Mouse (Mus musculus): ENCODE results near the gene Mpdu1. TPM values are rescaled to one million over a fixed set of nuclear protein-coding genes. Genes with fewer than 3 reads are reported as not detected.

Mpdu1 gene
- total and polyA plus RNA-seq, 3 experiments, result 60.9 to 259 (median 101) TPM

DNA sequence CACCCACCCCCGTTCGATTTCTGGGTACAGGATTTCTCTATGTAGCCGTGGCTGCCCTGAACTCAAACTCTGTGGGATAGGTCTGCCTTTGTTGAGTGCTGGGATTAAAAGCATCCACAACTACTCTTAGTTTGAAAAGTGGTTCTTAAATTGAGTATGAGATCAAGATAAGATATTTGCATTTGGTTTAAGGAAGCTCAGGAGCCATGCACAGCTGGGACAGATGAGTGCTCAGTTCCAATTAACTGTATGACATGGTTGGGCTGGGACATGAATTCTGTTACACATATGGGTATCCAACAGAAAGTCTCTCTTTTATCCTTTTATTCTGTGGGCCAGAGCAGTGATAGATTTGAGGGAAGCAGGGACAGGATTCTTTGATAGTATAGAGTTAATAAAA lies 27.0 kb downstream of the Mpdu1 start:
- no peaks in the 10 kb centered on the region for H3K27me3 ChIP-seq (ENCODE audit: control insufficient read depth in 1 of 2, insufficient read depth in 2 of 2, low read length in 2 of 2)
- no peaks in the 10 kb centered on the region for H3K9me3 ChIP-seq (replicated peaks; ENCODE audit: insufficient read depth, low read length)
- no peak overlapping the region for H3K27ac ChIP-seq (ENCODE audit: control insufficient read depth, low read depth, low read length)
- peak; percentile 53 for DNase-seq (ENCODE audit: low read depth, low spot score)
- H3K36me3 ChIP-seq (ENCODE audit: control insufficient read depth in 1 of 2, insufficient read depth in 2 of 2, low read length in 2 of 2), result peaks cover 28 to 39% of the 10 kb centered on the region in 2 experiments
- H3K79me2 ChIP-seq (ENCODE audit: control insufficient read depth, insufficient read depth, low read length, poor library complexity), result peaks cover 44% of the 10 kb centered on the region
- H3K9ac ChIP-seq (ENCODE audit: control insufficient read depth, low read depth, low read length, poor library complexity, severe bottlenecking), result peak overlapping the region; percentile 37
- TF ChIP-seq MXI1 (IDR thresholded peaks at IDR 0.05; ENCODE audit: low read depth, low read length) (peak; percentile 36; the same call in 1 of the 2 replicates), TAL1 (IDR thresholded peaks at IDR 0.05; ENCODE audit: low read length) (no peak), POLR2AphosphoS2 (IDR thresholded peaks at IDR 0.05; ENCODE audit: low read length) (no peak), CHD2 (IDR thresholded peaks at IDR 0.05; ENCODE audit: low read length) (no peak), GATA1 (IDR thresholded peaks at IDR 0.05; ENCODE audit: low read depth, low read length) (peak; percentile 68), UBTF (IDR thresholded peaks at IDR 0.05; ENCODE audit: borderline replicate concordance, insufficient read depth, low read depth, low read length) (no peak), MAZ (IDR thresholded peaks at IDR 0.05; ENCODE audit: low read depth, low read length) (no peak), MEF2A (IDR thresholded peaks at IDR 0.05; ENCODE audit: extremely low read depth, insufficient replicate concordance, low read depth, low read length, poor library complexity, severe bottlenecking) (no peak), ZKSCAN1 (IDR thresholded peaks at IDR 0.05; ENCODE audit: low read depth, low read length) (no peak), ZMIZ1 (IDR thresholded peaks at IDR 0.05; ENCODE audit: low read depth, low read length) (no peak), POLR2AphosphoS5 (IDR thresholded peaks at IDR 0.05; ENCODE audit: borderline replicate concordance, low read depth, low read length) (no peak), ETS1 (IDR thresholded peaks at IDR 0.05; ENCODE audit: low read depth, low read length) (0 out of 2 replicates have a peak, but pooled peaks have one; percentile 47), SMC3 (IDR thresholded peaks at IDR 0.05; ENCODE audit: low read depth, low read length) (no peak), ZNF384 (IDR thresholded peaks at IDR 0.05; ENCODE audit: low read depth, low read length) (no peak), ELF1 (IDR thresholded peaks at IDR 0.05; ENCODE audit: low read depth, low read length) (no peak), USF1 (IDR thresholded peaks at IDR 0.05; ENCODE audit: low read depth, low read length) (no peak), MYC (IDR thresholded peaks at IDR 0.05; ENCODE audit: low read depth, low read length) (no peak), RAD21 (IDR thresholded peaks at IDR 0.05; ENCODE audit: low read depth, low read length) (no peak), SIN3A (IDR thresholded peaks at IDR 0.05; ENCODE audit: low read length) (peak; percentile 77), TCF12 (IDR thresholded peaks at IDR 0.05; ENCODE audit: low read depth, low read length) (no peak), MAX (IDR thresholded peaks at IDR 0.05; ENCODE audit: low read length) (no peak), TBP (IDR thresholded peaks at IDR 0.05; ENCODE audit: low read depth, low read length) (no peak)
- peaks cover 19 to 27% of the 10 kb centered on the region in 2 experiments for H3K4me1 ChIP-seq (ENCODE audit: control insufficient read depth in 1 of 2, insufficient read depth in 2 of 2, low read length in 2 of 2)
- no peak overlapping the region for H3K4me3 ChIP-seq (ENCODE audit: control insufficient read depth in 1 of 2, insufficient read depth in 1 of 2, low read depth in 2 of 2, low read length in 2 of 2)

All from MEL (cell line).